Mouse (Mus musculus): Measurements from ENCODE around the gene Rpn1. TPM values are rescaled to one million over a fixed set of nuclear protein-coding genes. Genes with fewer than 3 reads are reported as not detected.

The Rpn1 gene
- polyA plus RNA-seq, 1 experiment from 2014 or later = 253 TPM

- 26% methylated on average over 12 of the region's 12 CpGs for WGBS (ENCODE audit: insufficient replicate concordance)
- H3K4me2 ChIP-seq = peak overlapping the region; percentile 63
- H3K4me1 ChIP-seq = peaks cover 52% of the 10 kb centered on the region
- peak overlapping the region; percentile 29 for H3K9ac ChIP-seq
- no peak overlapping the region for H3K4me3 ChIP-seq
- H3K27me3 ChIP-seq (replicated peaks) = no peaks in the 10 kb centered on the region
- no peaks in the 10 kb centered on the region for H3K9me3 ChIP-seq (replicated peaks)
- peak overlapping the region; percentile 86 for H3K27ac ChIP-seq
- peak; percentile 62 for ATAC-seq
- peaks cover 33% of the 10 kb centered on the region for H3K36me3 ChIP-seq
Observed at GRCm38 (mm10) chr6:88106612-88107123, 22.4 kb downstream of the Rpn1 start.

GRCm38 (mm10) chr6:88107661-88108535 lies 23.6 kb downstream of the Rpn1 start:
- 43% methylated on average over 10 of the region's 10 CpGs for WGBS (ENCODE audit: insufficient replicate concordance)
- Histone ChIP-seq H3K36me3 (peaks cover 20% of the 10 kb centered on the region), H3K9me3 (replicated peaks) (no peaks in the 10 kb centered on the region), H3K4me2 (peak overlapping the region; percentile 18; the same call in 1 of the 2 replicates), H3K9ac (no peak overlapping the region), H3K4me3 (no peak overlapping the region), H3K4me1 (peaks cover 58% of the 10 kb centered on the region), H3K27me3 (replicated peaks) (no peaks in the 10 kb centered on the region), H3K27ac (0 out of 2 replicates have a peak overlapping the region, but pooled peaks have one; percentile 86)
- no peak for ATAC-seq

GRCm38 (mm10) chr6:88113139-88113538 lies 28.9 kb downstream of the Rpn1 start:
- no peak overlapping the region for H3K9ac ChIP-seq
- peak overlapping the region; percentile 21; the same call in 1 of the 2 replicates for H3K4me2 ChIP-seq
- no peak overlapping the region for H3K27ac ChIP-seq
- peaks cover 79% of the 10 kb centered on the region for H3K4me1 ChIP-seq
- no peak overlapping the region for H3K4me3 ChIP-seq
- no peaks in the 10 kb centered on the region for H3K36me3 ChIP-seq
- H3K9me3 ChIP-seq (replicated peaks) = no peaks in the 10 kb centered on the region
- ATAC-seq = peak; percentile 41; the same call in 1 of the 2 replicates
- 33% methylated on average over 7 of the region's 7 CpGs for whole genome bisulfite sequencing (ENCODE audit: insufficient replicate concordance)
- no peaks in the 10 kb centered on the region for H3K27me3 ChIP-seq (replicated peaks)

- WGBS (ENCODE audit: insufficient replicate concordance) = 50% methylated on average over 5 of the region's 5 CpGs
- peak overlapping the region; percentile 39 for H3K27ac ChIP-seq
- no peak for ATAC-seq
- H3K36me3 ChIP-seq = no peaks in the 10 kb centered on the region
- H3K4me3 ChIP-seq = no peak overlapping the region
- H3K9ac ChIP-seq = peak overlapping the region; percentile 35; the same call in 1 of the 2 replicates
- H3K9me3 ChIP-seq (replicated peaks) = peaks cover 5% of the 10 kb centered on the region
- no peak overlapping the region; the same call in 1 of the 2 replicates for H3K4me2 ChIP-seq
- H3K27me3 ChIP-seq (replicated peaks) = no peaks in the 10 kb centered on the region
- peaks cover 72% of the 10 kb centered on the region for H3K4me1 ChIP-seq
Observed at GRCm38 (mm10) chr6:88114414-88114813, 30.1 kb downstream of the Rpn1 start.

- H3K4me1 ChIP-seq = peaks cover 77% of the 10 kb centered on the region
- no peaks in the 10 kb centered on the region for H3K27me3 ChIP-seq (replicated peaks)
- H3K27ac ChIP-seq = peak overlapping the region; percentile 94
- peaks cover 5% of the 10 kb centered on the region for H3K9me3 ChIP-seq (replicated peaks)
- peak; percentile 90 for ATAC-seq
- H3K36me3 ChIP-seq = no peaks in the 10 kb centered on the region
- WGBS (ENCODE audit: insufficient replicate concordance) = 19% methylated on average over 21 of the region's 21 CpGs
- H3K4me2 ChIP-seq = peak overlapping the region; percentile 70
- peak overlapping the region; percentile 68 for H3K9ac ChIP-seq
- peak overlapping the region; percentile 22 for H3K4me3 ChIP-seq
Observed at GRCm38 (mm10) chr6:88116347-88117183, 32.3 kb downstream of the Rpn1 start.

- Histone ChIP-seq H3K36me3 (no peaks in the 10 kb centered on the region), H3K4me2 (peak overlapping the region; percentile 70), H3K9ac (peak overlapping the region; percentile 68), H3K27me3 (replicated peaks) (no peaks in the 10 kb centered on the region), H3K27ac (peak overlapping the region; percentile 94), H3K4me3 (0 out of 2 replicates have a peak overlapping the region, but pooled peaks have one; percentile 22), H3K4me1 (peaks cover 82% of the 10 kb centered on the region), H3K9me3 (replicated peaks) (peaks cover 5% of the 10 kb centered on the region)
- 21% methylated on average over 10 of the region's 10 CpGs for WGBS (ENCODE audit: insufficient replicate concordance)
- peak; percentile 39 for ATAC-seq
Observed at GRCm38 (mm10) chr6:88117184-88117575, 32.9 kb downstream of the Rpn1 start.

- Histone ChIP-seq H3K9me3 (replicated peaks) (peaks cover 5% of the 10 kb centered on the region), H3K36me3 (no peaks in the 10 kb centered on the region), H3K27ac (no peak overlapping the region), H3K4me2 (no peak overlapping the region), H3K27me3 (replicated peaks) (no peaks in the 10 kb centered on the region), H3K9ac (no peak overlapping the region), H3K4me3 (no peak overlapping the region), H3K4me1 (peaks cover 83% of the 10 kb centered on the region)
- 78% methylated on average over 5 of the region's 5 CpGs for WGBS (ENCODE audit: insufficient replicate concordance)
- ATAC-seq = no peak
Observed at GRCm38 (mm10) chr6:88119309-88119708, 35.0 kb downstream of the Rpn1 start.

- ATAC-seq = no peak
- Histone ChIP-seq H3K4me1 (peaks cover 73% of the 10 kb centered on the region), H3K4me2 (no peak overlapping the region), H3K9ac (no peak overlapping the region), H3K9me3 (replicated peaks) (peaks cover 5% of the 10 kb centered on the region), H3K27ac (no peak overlapping the region), H3K36me3 (no peaks in the 10 kb centered on the region), H3K27me3 (replicated peaks) (no peaks in the 10 kb centered on the region), H3K4me3 (no peak overlapping the region)
- WGBS (ENCODE audit: insufficient replicate concordance) = 69% methylated on average over 7 of the region's 7 CpGs
Observed at GRCm38 (mm10) chr6:88120813-88121212, 36.5 kb downstream of the Rpn1 start.

GRCm38 (mm10) chr6:88121781-88122180 lies 37.5 kb downstream of the Rpn1 start:
- no peak for ATAC-seq
- H3K4me1 ChIP-seq = peaks cover 63% of the 10 kb centered on the region
- H3K9ac ChIP-seq = no peak overlapping the region
- H3K4me2 ChIP-seq = no peak overlapping the region
- H3K36me3 ChIP-seq = no peaks in the 10 kb centered on the region
- no peak overlapping the region; the same call in 1 of the 2 replicates for H3K27ac ChIP-seq
- H3K27me3 ChIP-seq (replicated peaks) = peaks cover 8% of the 10 kb centered on the region; the same call in 1 of the 2 replicates
- WGBS (ENCODE audit: insufficient replicate concordance) = 58% methylated on average over 2 of the region's 2 CpGs
- no peak overlapping the region for H3K4me3 ChIP-seq
- peaks cover 5% of the 10 kb centered on the region for H3K9me3 ChIP-seq (replicated peaks)

GRCm38 (mm10) chr6:88123150-88123857 lies 39.0 kb downstream of the Rpn1 start:
- H3K4me3 ChIP-seq = peak overlapping the region; percentile 21
- H3K36me3 ChIP-seq = no peaks in the 10 kb centered on the region
- ATAC-seq = peak; percentile 63
- peak overlapping the region; percentile 62 for H3K4me2 ChIP-seq
- peak overlapping the region; percentile 12; the same call in 1 of the 2 replicates for H3K9ac ChIP-seq
- no peak overlapping the region for H3K27ac ChIP-seq
- peaks cover 11% of the 10 kb centered on the region; the same call in 1 of the 2 replicates for H3K27me3 ChIP-seq (replicated peaks)
- peaks cover 49% of the 10 kb centered on the region for H3K4me1 ChIP-seq
- WGBS (ENCODE audit: insufficient replicate concordance) = 34% methylated on average over 11 of the region's 11 CpGs
- H3K9me3 ChIP-seq (replicated peaks) = peaks cover 5% of the 10 kb centered on the region

- 3% methylated on average over 9 of the region's 9 CpGs for WGBS (ENCODE audit: insufficient replicate concordance)
- H3K9ac ChIP-seq = peak overlapping the region; percentile 12; the same call in 1 of the 2 replicates
- H3K27ac ChIP-seq = 0 out of 2 replicates have a peak overlapping the region, but pooled peaks have one; percentile 14
- peaks cover 11% of the 10 kb centered on the region; the same call in 1 of the 2 replicates for H3K27me3 ChIP-seq (replicated peaks)
- no peaks in the 10 kb centered on the region for H3K36me3 ChIP-seq
- H3K4me2 ChIP-seq = peak overlapping the region; percentile 62
- H3K4me3 ChIP-seq = peak overlapping the region; percentile 21
- peaks cover 5% of the 10 kb centered on the region for H3K9me3 ChIP-seq (replicated peaks)
- ATAC-seq = peak; percentile 82
- peaks cover 46% of the 10 kb centered on the region for H3K4me1 ChIP-seq
Observed at GRCm38 (mm10) chr6:88123858-88124261, 39.6 kb downstream of the Rpn1 start.

All from liver, embryonic 12.5 days (tissue).